Mouse (Mus musculus) liver, postnatal 0 days (tissue): ENCODE results near the gene Chic2.

ENCODE experiments used
- CTCF ChIP-seq: sonication (generic); IDR thresholded peaks from 2 replicates; pipeline ENCODE4 v1.5.1; 2016; ENCODE audit warnings: antibody characterized with exemption, low read depth
- EP300 ChIP-seq: IDR thresholded peaks from 2 replicates; pipeline ENCODE4 v1.6.1; 2016; ENCODE audit warnings: antibody characterized with exemption, low read depth, mild to moderate bottlenecking

- TF ChIP-seq CTCF: no peak
- no peak for TF ChIP-seq EP300
Observed at GRCm38 (mm10) chr5:74984101-74984500, 60.5 kb downstream of the Chic2 start.
